Mouse (Mus musculus): ENCODE results near the gene Cmbl.

- TF ChIP-seq POLR2A (IDR thresholded peaks at IDR 0.05; ENCODE audit: extremely low read depth, insufficient read depth, low read length), result no peak
- no peak for TF ChIP-seq CTCF (IDR thresholded peaks at IDR 0.05; ENCODE audit: low read depth, low read length)
Observed at GRCm38 (mm10) chr15:31619521-31619920, 54.3 kb downstream of the Cmbl start.
